Mouse (Mus musculus): ENCODE data around the gene 1110004F10Rik. TPM values are rescaled to one million over a fixed set of nuclear protein-coding genes. Genes with fewer than 3 reads are reported as not detected.

The 1110004F10Rik gene
- total RNA-seq, 2 experiments from 2014 or later, result 102 to 215 TPM

DNA sequence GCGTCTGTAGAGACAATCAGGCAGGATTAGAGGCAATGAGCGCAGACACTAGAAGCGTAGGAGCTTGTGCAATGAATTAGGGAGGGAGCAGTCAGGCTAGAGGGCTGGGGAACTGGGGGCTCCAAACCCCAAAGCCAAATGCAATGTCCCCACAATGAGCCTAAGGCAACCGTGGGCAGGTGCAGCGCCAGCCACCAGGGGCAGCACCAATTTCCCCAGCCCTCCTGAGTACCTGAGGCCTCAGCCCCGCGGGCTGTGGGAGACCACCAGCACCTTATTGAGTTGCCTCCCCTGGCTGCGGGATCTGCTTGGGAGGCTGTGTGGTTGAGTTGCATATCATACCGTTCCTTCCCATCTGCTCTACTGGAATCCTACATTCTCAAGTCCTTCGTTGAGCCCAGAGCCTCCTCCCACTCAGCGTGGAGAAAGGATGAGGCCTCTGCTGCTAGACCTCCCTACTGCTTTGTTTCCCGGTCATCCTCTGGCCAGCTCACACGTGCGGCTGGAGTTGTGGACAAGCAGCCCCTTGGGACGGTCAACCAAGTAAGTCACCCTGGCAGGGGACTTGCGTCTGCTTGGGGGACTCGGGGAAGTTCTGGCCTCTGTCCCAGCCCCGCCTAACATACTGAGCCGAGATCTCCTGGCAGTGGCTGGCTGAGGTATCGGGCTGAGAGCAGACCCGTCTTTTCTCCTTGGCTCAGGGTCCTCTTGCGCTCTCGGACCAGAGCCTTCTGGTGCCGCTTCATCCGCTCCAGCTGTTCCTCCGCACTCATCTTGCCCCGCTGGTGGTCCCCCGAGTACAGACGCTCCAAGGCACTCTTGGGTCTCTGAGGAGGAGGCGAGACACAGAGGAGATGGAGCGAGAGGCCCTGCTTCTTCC, 95.5 kb downstream of the 1110004F10Rik start:
- ATAC-seq (replicated peaks; ENCODE audit: poor library complexity, severe bottlenecking), result no peak

DNA sequence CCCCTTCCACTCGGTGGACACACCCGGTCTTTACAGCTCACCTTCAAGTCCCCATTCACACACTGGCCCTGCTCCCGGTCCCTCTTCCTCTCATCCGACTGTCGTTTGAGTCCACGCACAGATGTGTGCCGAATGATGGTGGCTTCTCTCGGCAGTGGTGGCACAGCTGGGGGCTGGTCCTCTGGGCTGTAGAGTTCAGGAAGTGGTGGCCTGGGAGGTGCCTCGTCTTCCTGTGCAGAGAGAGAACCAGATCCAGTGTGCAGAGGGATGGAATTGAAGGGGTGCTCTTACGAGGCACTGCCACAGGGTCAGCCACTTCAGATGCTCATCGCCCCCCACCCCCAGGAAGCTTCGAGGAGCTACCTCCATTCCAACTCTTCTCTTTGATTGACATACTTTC, 98.0 kb downstream of the 1110004F10Rik start:
- peak; percentile 45 for ATAC-seq (replicated peaks; ENCODE audit: poor library complexity, severe bottlenecking)

DNA sequence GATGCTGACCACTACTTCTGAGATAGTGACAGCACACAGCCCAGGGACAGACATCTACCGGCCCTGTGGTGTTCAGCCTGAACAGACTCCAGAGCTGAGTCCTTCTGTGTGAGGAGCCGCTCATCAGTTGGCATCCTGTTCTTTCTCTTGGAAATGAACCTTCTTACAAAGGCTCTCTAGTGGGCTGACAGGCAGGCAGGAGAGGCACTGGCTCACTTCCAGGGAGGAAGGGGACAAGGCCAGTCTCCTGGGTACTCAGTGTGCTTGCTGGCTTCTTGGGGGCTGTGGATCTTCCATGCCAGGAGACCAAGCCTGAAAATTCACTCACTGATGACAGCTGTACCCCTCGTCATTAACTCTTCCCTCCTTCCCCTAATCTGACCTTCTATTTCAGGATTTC, 98.5 kb downstream of the 1110004F10Rik start:
- ATAC-seq (replicated peaks; ENCODE audit: poor library complexity, severe bottlenecking), result no peak

DNA sequence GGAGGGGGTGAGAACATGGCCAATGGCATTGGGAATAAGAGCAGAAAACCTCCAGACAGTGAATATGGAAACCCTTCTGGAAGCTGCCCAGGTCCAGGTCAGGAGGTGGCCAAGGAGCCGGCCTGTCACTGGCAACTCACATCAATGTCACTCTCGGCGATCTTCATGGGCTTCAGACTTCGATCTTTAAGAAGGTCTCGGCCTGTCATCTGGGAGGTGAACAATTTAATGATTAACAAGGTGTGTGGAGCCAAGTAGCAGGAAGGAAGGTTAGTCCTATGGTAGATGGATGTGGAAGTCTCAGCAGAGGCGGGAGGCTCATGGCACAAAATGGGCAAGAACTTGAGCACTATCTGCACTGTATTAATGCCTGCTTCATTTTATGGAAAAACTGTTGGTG, 105.8 kb downstream of the 1110004F10Rik start:
- ATAC-seq (replicated peaks; ENCODE audit: poor library complexity, severe bottlenecking), result no peak

DNA sequence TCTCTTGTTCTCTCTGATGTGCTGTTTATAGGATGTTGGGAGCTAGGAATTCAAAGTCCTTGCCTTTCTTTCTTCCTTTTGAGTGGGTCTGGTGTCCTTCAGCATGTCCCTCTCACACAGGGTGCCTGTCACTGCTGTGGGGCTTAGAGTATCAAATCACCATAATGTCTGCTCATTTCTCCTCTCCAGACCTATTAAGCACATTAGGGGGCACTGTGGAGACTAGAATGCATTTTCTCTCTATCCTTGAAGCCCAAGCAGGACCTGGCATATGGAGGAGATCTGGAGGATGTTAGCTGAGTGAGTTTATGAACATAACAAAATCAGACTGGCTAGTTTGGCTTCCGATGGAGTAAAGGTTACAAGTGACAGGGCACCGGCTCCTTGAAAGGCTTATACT, 107.9 kb downstream of the 1110004F10Rik start:
- ATAC-seq (replicated peaks; ENCODE audit: poor library complexity, severe bottlenecking), result no peak

DNA sequence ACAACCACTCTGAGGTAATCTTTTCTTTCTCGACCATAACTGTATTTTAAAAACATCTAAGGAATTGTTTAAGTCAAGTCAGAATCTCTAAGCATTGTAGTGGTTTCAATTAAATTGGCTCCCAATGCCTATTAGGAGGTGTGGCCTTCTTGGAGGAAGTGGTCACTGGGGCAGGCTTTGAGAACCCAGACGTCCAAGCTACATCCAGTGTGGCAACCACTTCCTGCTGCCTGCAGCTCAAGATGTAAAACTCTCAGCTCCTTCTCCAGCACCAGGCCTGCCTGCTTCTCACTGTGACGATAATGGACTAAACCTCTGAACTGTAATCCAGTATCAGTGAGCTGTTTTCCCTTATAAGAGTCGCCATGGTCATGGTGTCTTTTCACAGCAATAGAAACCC, 110.4 kb downstream of the 1110004F10Rik start:
- ATAC-seq (replicated peaks; ENCODE audit: poor library complexity, severe bottlenecking), result peak; percentile 96

DNA sequence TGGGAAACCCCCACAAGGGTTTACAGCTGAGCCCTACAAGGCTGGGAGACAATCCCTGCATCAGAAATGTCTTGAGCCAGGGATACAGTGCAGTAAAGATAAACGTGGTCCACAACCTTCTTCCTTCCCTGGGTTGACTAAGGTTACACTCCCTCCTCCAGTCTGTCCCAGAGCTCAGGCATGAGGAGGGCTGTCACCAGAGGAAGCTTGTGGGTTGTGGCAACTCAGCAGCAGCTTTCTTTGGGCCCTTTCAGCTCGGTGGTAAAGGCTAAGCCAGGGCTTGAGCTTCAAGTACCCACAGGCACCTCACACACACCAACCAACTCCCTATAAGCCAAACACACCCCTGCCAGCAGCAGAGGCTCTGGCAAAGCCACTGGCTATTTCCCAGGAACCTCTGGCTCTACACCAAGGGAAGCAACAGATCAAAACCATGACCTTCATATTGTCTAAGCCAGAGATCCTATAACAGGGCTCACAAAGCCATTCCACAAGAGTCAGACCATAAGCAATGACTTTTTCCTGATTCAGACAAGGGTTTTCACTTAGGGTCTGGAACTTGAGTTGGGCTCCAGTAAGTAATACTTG, 114.7 kb downstream of the 1110004F10Rik start:
- no peak for ATAC-seq (replicated peaks; ENCODE audit: poor library complexity, severe bottlenecking)

Other genes with a start within 250 kb of the 1110004F10Rik start
- gene Sox6, start 601 bp upstream of the 1110004F10Rik start, total RNA-seq (2014; fragmentation: Nextera tagmentation), result 0.45 and 2.6 TPM in 2 replicates
- 0.98 TPM in 1 of 2 replicates, not detected in the other for gene Sox6, start 601 bp upstream of the 1110004F10Rik start, total RNA-seq (2017)
- gene Gm4353, start 45.2 kb downstream of the 1110004F10Rik start, total RNA-seq (2014; fragmentation: Nextera tagmentation), result 0.77 and 0.81 TPM in 2 replicates
- 2.8 and 2.9 TPM in 2 replicates for gene Gm4353, start 45.2 kb downstream of the 1110004F10Rik start, total RNA-seq (2017)

Data from granulocyte monocyte progenitor cell, adult 5-6 weeks (primary cell).